Mouse (Mus musculus) embryonic facial prominence, embryonic 13.5 days (tissue): ENCODE data around the gene Hist1h2ag. TPM values are rescaled to one million over a fixed set of nuclear protein-coding genes. Genes with fewer than 3 reads are reported as not detected.
A peak's percentile ranks its signal among the peaks of the same experiment; 100 is the strongest.
"Not testable (repeated sequence)": the region's sequence is repeated elsewhere in the genome, so short reads cannot be mapped to it uniquely, and the experiment has no call there.

Source experiments
- ATAC-seq: fragments of 200-750 bp; cut with Nextera tagmentation; 2 replicates; pipeline ENCODE4 v1.8.0; 2017; ENCODE audit warnings: low read depth; ENCODE audit not compliant: insufficient number of reproducible peaks, insufficient read depth, low FRiP score, low TSS enrichment
- H3K27ac ChIP-seq: fragments of 300-500 bp; sonication (generic); 2 replicates; pipeline ENCODE4 v1.5.1; 2015; ENCODE audit warnings: moderate library complexity, mild to moderate bottlenecking, inconsistent platforms
- H3K27me3 ChIP-seq: fragments of 300-500 bp; sonication (generic); 2 replicates; pipeline ENCODE4 v1.6.1; 2015; ENCODE audit warnings: mild to moderate bottlenecking, inconsistent platforms
- H3K36me3 ChIP-seq: fragments of 300-500 bp; sonication (generic); 2 replicates; pipeline ENCODE4 v1.6.1; 2015; ENCODE audit warnings: mild to moderate bottlenecking, inconsistent platforms
- H3K4me1 ChIP-seq: fragments of 300-500 bp; sonication (generic); 2 replicates; pipeline ENCODE4 v1.6.1; 2015; ENCODE audit warnings: inconsistent platforms
- H3K4me2 ChIP-seq: fragments of 300-500 bp; sonication (generic); 2 replicates; pipeline ENCODE4 v1.6.1; 2015; ENCODE audit warnings: moderate library complexity, mild to moderate bottlenecking, inconsistent platforms
- H3K4me3 ChIP-seq: fragments of 300-500 bp; sonication (generic); 2 replicates; pipeline ENCODE4 v1.5.1; 2015; ENCODE audit warnings: mild to moderate bottlenecking, inconsistent platforms
- H3K9ac ChIP-seq: fragments of 300-500 bp; sonication (generic); 2 replicates; pipeline ENCODE4 v1.6.1; 2015; ENCODE audit warnings: mild to moderate bottlenecking, inconsistent platforms
- H3K9me3 ChIP-seq: fragments of 300-500 bp; sonication (generic); 2 replicates; pipeline ENCODE4 v1.6.1; 2016; ENCODE audit warnings: inconsistent platforms
- WGBS: fragments of 180-500 bp; shearing (Covaris S2); methylation state at CpG from one replicate; pipeline ENCODE4 v1.1.7; 2015; ENCODE audit warnings: mixed read lengths; 5-methylcytosine and 5-hydroxymethylcytosine counted together
- polyA plus RNA-seq: library from polyadenylated mRNA; unstranded; fragments of >200 nt; fragmentation: Nextera tagmentation; extraction: Ambion mirVana; gene quantifications from 2 replicates; pipeline ENCODE4 v1.2.1, GENCODE M21; 2015

Hist1h2ag gene
- polyA plus RNA-seq, 1 experiment from 2014 or later, result 82.3 TPM

- peak overlapping the region; percentile 91; the same call in 1 of the 2 replicates for H3K27ac ChIP-seq
- 81% methylated on average over 6 of the region's 6 CpGs for WGBS
- no peak for ATAC-seq
Observed at GRCm38 (mm10) chr13:22044432-22045155, 1.9 kb upstream of the Hist1h2ag start.

GRCm38 (mm10) chr13:22043503-22044431, 1.0 kb upstream of the Hist1h2ag start:
- peaks cover 22% of the 10 kb centered on the region for H3K4me1 ChIP-seq
- peak overlapping the region; percentile 71 for H3K9ac ChIP-seq
- H3K9me3 ChIP-seq, result no peaks in the 10 kb centered on the region
- under 1% methylated on average over 10 of the region's 14 CpGs for WGBS
- no peaks in the 10 kb centered on the region for H3K27me3 ChIP-seq
- no peak for ATAC-seq
- H3K36me3 ChIP-seq, result no peaks in the 10 kb centered on the region
- peak overlapping the region; percentile 91 for H3K27ac ChIP-seq
- peak overlapping the region; percentile 50 for H3K4me3 ChIP-seq
- peak overlapping the region; percentile 81 for H3K4me2 ChIP-seq

More at GRCm38 (mm10) chr13:22044432-22045155, 1.9 kb upstream of the Hist1h2ag start:
- H3K4me3 ChIP-seq, result no peak overlapping the region
- peak overlapping the region; percentile 81 for H3K4me2 ChIP-seq
- no peaks in the 10 kb centered on the region for H3K36me3 ChIP-seq
- no peak overlapping the region; the same call in 1 of the 2 replicates for H3K9ac ChIP-seq
- peaks cover 22% of the 10 kb centered on the region for H3K4me1 ChIP-seq
- no peaks in the 10 kb centered on the region for H3K27me3 ChIP-seq
- H3K9me3 ChIP-seq, result no peaks in the 10 kb centered on the region

GRCm38 (mm10) chr13:22041651-22042567, 835 bp downstream of the Hist1h2ag start:
- 2% methylated on average over 13 of the region's 13 CpGs for WGBS
- no peaks in the 10 kb centered on the region for H3K36me3 ChIP-seq
- peak overlapping the region; percentile 50 for H3K4me3 ChIP-seq
- peak overlapping the region; percentile 74 for H3K9ac ChIP-seq
- no peaks in the 10 kb centered on the region for H3K9me3 ChIP-seq
- peak overlapping the region; percentile 81 for H3K4me2 ChIP-seq
- ATAC-seq, result no peak
- peaks cover 15% of the 10 kb centered on the region for H3K4me1 ChIP-seq
- H3K27me3 ChIP-seq, result no peaks in the 10 kb centered on the region
- peak overlapping the region; percentile 96 for H3K27ac ChIP-seq

GRCm38 (mm10) chr13:22041142-22041536, 1.6 kb downstream of the Hist1h2ag start, which contains the start of gene Hist1h4i:
Gene Hist1h4i (minus strand): TSS chr13:22041362.
- not testable (repeated sequence) for H3K27me3 ChIP-seq, H3K9me3 ChIP-seq, H3K36me3 ChIP-seq
- peak within 1 kb of the TSS; percentile 50 for H3K4me3 ChIP-seq
- peak within 1 kb of the TSS; percentile 96 for H3K27ac ChIP-seq
- H3K9ac ChIP-seq, result peak within 1 kb of the TSS; percentile 80
- WGBS, result 0% methylated on average over 27 of the region's 27 CpGs
- H3K4me2 ChIP-seq, result peak within 1 kb of the TSS; percentile 81
- ATAC-seq, result peak; percentile 61
- H3K4me1 ChIP-seq, result peaks cover 22% of the 10 kb centered on the region

- Histone ChIP-seq H3K4me2 (peak overlapping the region; percentile 81), H3K4me3 (peak overlapping the region; percentile 50), H3K4me1 (peaks cover 22% of the 10 kb centered on the region), H3K36me3 (no peaks in the 10 kb centered on the region), H3K9ac (peak overlapping the region; percentile 80), H3K27me3 (no peaks in the 10 kb centered on the region), H3K27ac (peak overlapping the region; percentile 96), H3K9me3 (no peaks in the 10 kb centered on the region)
- peak; percentile 29; the same call in 1 of the 2 replicates for ATAC-seq
- under 1% methylated on average over 24 of the region's 24 CpGs for WGBS
Observed at GRCm38 (mm10) chr13:22040464-22041141, 2.1 kb downstream of the Hist1h2ag start.

GRCm38 (mm10) chr13:22039951-22040463, 2.7 kb downstream of the Hist1h2ag start:
- peak overlapping the region; percentile 80 for H3K9ac ChIP-seq
- peaks cover 22% of the 10 kb centered on the region for H3K4me1 ChIP-seq
- H3K9me3 ChIP-seq, result no peaks in the 10 kb centered on the region
- H3K4me2 ChIP-seq, result peak overlapping the region; percentile 81
- no peaks in the 10 kb centered on the region for H3K36me3 ChIP-seq
- H3K27me3 ChIP-seq, result no peaks in the 10 kb centered on the region
- whole genome bisulfite sequencing, result 9% methylated on average over 2 of the region's 2 CpGs
- peak overlapping the region; percentile 50 for H3K4me3 ChIP-seq
- H3K27ac ChIP-seq, result peak overlapping the region; percentile 96
- ATAC-seq, result no peak

- no peaks in the 10 kb centered on the region for H3K9me3 ChIP-seq
Observed at GRCm38 (mm10) chr13:22039364-22039763, 3.4 kb downstream of the Hist1h2ag start.

GRCm38 (mm10) chr13:22037415-22037814, 5.3 kb downstream of the Hist1h2ag start:
- Histone ChIP-seq H3K9ac (no peak overlapping the region), H3K4me3 (no peak overlapping the region), H3K27me3 (no peaks in the 10 kb centered on the region), H3K36me3 (no peaks in the 10 kb centered on the region), H3K9me3 (no peaks in the 10 kb centered on the region), H3K4me2 (no peak overlapping the region), H3K4me1 (peaks cover 35% of the 10 kb centered on the region), H3K27ac (peak overlapping the region; percentile 84)
- no peak for ATAC-seq
- WGBS, result 47% methylated on average over 2 of the region's 2 CpGs

More at GRCm38 (mm10) chr13:22039364-22039763, 3.4 kb downstream of the Hist1h2ag start:
- Histone ChIP-seq H3K27ac (peak overlapping the region; percentile 57), H3K9ac (no peak overlapping the region), H3K36me3 (no peaks in the 10 kb centered on the region), H3K4me2 (peak overlapping the region; percentile 81), H3K4me3 (no peak overlapping the region), H3K27me3 (no peaks in the 10 kb centered on the region), H3K4me1 (peaks cover 28% of the 10 kb centered on the region)
- 62% methylated on average over 5 of the region's 5 CpGs for WGBS
- ATAC-seq, result no peak

- Histone ChIP-seq H3K4me3 (peak overlapping the region; percentile 46), H3K4me2 (peak overlapping the region; percentile 60), H3K4me1 (peaks cover 31% of the 10 kb centered on the region), H3K36me3 (no peaks in the 10 kb centered on the region), H3K27ac (peak overlapping the region; percentile 84), H3K27me3 (no peaks in the 10 kb centered on the region), H3K9ac (peak overlapping the region; percentile 64), H3K9me3 (no peaks in the 10 kb centered on the region)
- ATAC-seq, result no peak
- 52% methylated on average over 3 of the region's 3 CpGs for WGBS
Observed at GRCm38 (mm10) chr13:22036986-22037385, 5.8 kb downstream of the Hist1h2ag start.
